Mouse (Mus musculus) thymus, adult 2 months (tissue): ENCODE data around the gene Ctc1. TPM values are rescaled to one million over a fixed set of nuclear protein-coding genes. Genes with fewer than 3 reads are reported as not detected.

Source experiments
- DNase-seq: peaks from one replicate; pipeline ENCODE4 v3.0.0; 2021
- H3K27ac ChIP-seq: fragments of 200-500 bp; 2 replicates; pipeline ENCODE4 v1.5.1; 2012; ENCODE audit warnings: low read length, control low read depth; ENCODE audit not compliant: control insufficient read depth, insufficient read depth
- H3K27me3 ChIP-seq: fragments of 200-500 bp; 2 replicates; pipeline ENCODE4 v1.6.1; 2012; ENCODE audit warnings: mild to moderate bottlenecking, low read length, moderate library complexity, mixed read lengths; ENCODE audit not compliant: control insufficient read depth, insufficient read depth
- H3K36me3 ChIP-seq: fragments of 200-500 bp; 2 replicates; pipeline ENCODE4 v1.6.1; 2012; ENCODE audit warnings: mild to moderate bottlenecking, low read length, moderate library complexity; ENCODE audit not compliant: control insufficient read depth, insufficient read depth
- H3K4me1 ChIP-seq: fragments of 200-500 bp; replicated peaks from 2 replicates; pipeline ENCODE4 v1.6.1; 2012; ENCODE audit warnings: low read length; ENCODE audit not compliant: control insufficient read depth, insufficient read depth
- H3K4me3 ChIP-seq: fragments of 200-500 bp; 2 replicates; pipeline ENCODE4 v1.5.1; 2012; ENCODE audit warnings: mild to moderate bottlenecking, low read length, control low read depth, moderate library complexity; ENCODE audit not compliant: control insufficient read depth, insufficient read depth
- CTCF ChIP-seq: fragments of 200-500 bp; IDR thresholded peaks from 2 replicates; pipeline ENCODE4 v1.5.1; 2012; ENCODE audit warnings: mild to moderate bottlenecking, control low read depth, low read length, moderate library complexity, borderline replicate concordance; ENCODE audit not compliant: control insufficient read depth, poor library complexity, insufficient read depth; ENCODE audit errors: extremely low read depth
- POLR2A ChIP-seq: fragments of 200-500 bp; IDR thresholded peaks from 2 replicates; pipeline ENCODE4 v1.6.1; 2012; ENCODE audit warnings: mild to moderate bottlenecking, low read length, control low read depth, moderate library complexity; ENCODE audit not compliant: control insufficient read depth, poor library complexity, insufficient read depth; ENCODE audit errors: extremely low read depth
- WGBS: fragments of 180-500 bp; shearing (Covaris S2); methylation state at CpG from one replicate; pipeline ENCODE4 v1.1.7; 2018; 5-methylcytosine and 5-hydroxymethylcytosine counted together
- polyA plus RNA-seq: library from polyadenylated mRNA; depleted of rRNA; stranded (reverse); fragments of >200 nt; gene quantifications from 2 replicates; pipeline ENCODE4 v1.2.3, GENCODE M21; 2012

Gene Ctc1
- polyA plus RNA-seq, 1 experiment = 57.8 TPM

DNA sequence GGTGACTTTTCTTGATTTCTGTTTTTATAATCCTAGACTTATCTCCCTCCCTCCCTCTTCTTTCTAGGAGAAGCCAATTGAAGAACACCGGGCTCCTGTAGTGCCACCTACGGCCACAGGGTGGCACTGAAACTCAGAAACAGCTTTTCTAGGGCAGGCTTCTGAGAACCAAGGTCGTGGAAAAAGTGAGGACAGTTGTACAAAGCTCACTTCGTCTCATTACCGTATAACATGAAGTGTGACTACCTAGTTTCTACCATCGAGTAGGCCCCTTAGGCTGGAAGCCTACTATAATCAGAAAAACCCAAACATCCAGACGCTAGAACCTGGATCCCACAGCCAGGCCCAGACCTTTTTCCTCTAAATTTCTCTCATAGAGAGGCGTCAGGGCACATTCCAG is 51.2 kb downstream of the Ctc1 start:
- H3K36me3 ChIP-seq = no peaks in the 10 kb centered on the region
- 15% methylated on average over 8 of the region's 8 CpGs for WGBS
- H3K27me3 ChIP-seq = no peaks in the 10 kb centered on the region
- TF ChIP-seq CTCF (no peak), POLR2A (no peak)
- no peak overlapping the region for H3K27ac ChIP-seq
- H3K4me3 ChIP-seq = no peak overlapping the region
- DNase-seq = peak; percentile 87
- peaks cover 23% of the 10 kb centered on the region for H3K4me1 ChIP-seq

DNA sequence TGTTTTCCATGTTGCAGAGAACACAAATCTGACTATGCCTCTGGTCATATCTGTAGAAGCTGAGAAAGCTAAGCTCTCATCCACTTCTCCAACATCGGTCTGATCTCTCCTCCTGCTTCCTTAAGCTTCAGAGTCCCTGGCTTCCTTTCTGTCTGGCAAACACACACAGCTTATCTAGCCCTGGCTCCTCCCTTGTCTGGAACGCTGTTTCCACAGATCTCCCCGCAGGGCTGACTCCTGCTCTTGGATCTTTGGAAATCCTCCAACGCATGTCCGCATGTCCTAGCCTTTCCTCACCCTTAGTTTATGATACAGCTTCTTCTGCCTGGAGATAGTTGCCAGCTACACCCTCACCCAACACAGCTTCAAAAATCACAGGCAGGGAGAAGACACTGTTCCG is 51.9 kb downstream of the Ctc1 start:
- WGBS = 95% methylated on average over 6 of the region's 6 CpGs
- H3K4me3 ChIP-seq = no peak overlapping the region

GRCm38 (mm10) chr11:69070093-69070492 is 54.4 kb downstream of the Ctc1 start:
- no peak for TF ChIP-seq POLR2A
- no peak for TF ChIP-seq CTCF
- 1% methylated on average over 13 of the region's 13 CpGs for WGBS

More for the DNA sequence above, 51.9 kb downstream of the Ctc1 start:
- DNase-seq = no peak
- Histone ChIP-seq H3K4me1 (peaks cover 28% of the 10 kb centered on the region), H3K27ac (no peak overlapping the region), H3K36me3 (no peaks in the 10 kb centered on the region), H3K27me3 (no peaks in the 10 kb centered on the region)
- no peak for TF ChIP-seq CTCF
- no peak for TF ChIP-seq POLR2A

DNA sequence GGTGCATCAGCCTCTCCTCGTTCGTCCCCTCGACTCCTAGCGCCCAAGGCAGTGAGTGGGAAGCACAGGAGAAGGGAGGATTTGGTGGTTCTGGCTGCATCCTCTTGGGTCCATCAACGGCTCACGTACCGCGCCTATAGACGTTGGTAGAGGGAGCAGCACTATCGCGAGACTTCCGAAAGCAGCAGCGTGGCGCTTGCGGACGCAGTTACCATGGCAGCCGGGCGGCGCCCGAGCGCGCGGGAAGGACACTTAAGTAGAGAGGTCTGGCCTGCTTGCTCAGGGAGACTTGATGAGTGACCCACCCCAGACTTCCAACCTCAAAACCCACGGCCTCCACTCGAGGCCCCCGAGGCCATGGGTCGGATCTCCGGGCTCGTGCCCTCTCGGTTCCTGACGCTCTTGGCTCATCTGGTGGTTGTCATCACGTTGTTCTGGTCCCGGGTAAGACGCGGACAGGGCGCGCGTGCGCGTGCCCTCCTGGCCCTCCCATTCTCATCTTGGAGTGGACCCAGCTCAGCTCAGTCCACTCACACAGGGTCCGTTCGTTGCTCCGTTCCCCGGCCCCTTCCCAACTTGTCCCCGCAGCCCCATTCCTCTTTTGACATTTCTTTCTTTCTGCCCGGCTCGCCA is 55.0 kb downstream of the Ctc1 start, which contains the start of gene Tmem107:
TSS of gene Tmem107 (plus strand) at position 217 of the 633 bp plus-strand sequence.
- no peak for TF ChIP-seq CTCF
- peak; percentile 57; the same call in 1 of the 2 replicates for TF ChIP-seq POLR2A
- H3K4me1 ChIP-seq = peaks cover 23% of the 10 kb centered on the region

More at GRCm38 (mm10) chr11:69070093-69070492, 54.4 kb downstream of the Ctc1 start:
- H3K4me3 ChIP-seq = peak overlapping the region; percentile 64
- H3K4me1 ChIP-seq = peaks cover 23% of the 10 kb centered on the region
- H3K36me3 ChIP-seq = no peaks in the 10 kb centered on the region
- no peak for DNase-seq
- H3K27ac ChIP-seq = peak overlapping the region; percentile 46
- H3K27me3 ChIP-seq = no peaks in the 10 kb centered on the region

DNA sequence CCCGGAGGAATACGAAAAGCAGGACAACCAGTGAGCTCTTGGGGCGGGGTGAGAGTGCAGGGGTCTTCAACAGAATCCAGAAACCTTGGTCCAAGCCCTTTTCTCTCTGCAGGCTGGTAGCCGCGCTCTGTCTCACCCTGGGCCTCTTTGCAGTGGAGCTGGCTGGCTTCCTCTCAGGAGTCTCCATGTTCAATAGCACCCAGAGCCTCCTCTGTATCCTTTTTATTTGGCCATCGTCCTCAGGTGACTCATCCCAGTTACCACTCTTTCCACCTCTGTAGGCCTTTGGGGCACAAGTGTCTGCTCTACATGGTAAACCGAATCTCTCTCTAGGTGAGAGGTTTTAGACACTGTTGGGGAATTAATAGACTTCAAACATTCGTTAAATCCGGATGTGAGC is 55.6 kb downstream of the Ctc1 start:
- 52% methylated on average over 9 of the region's 9 CpGs for WGBS
- TF ChIP-seq POLR2A (no peak), CTCF (no peak)
- Histone ChIP-seq H3K36me3 (no peaks in the 10 kb centered on the region), H3K27ac (no peak overlapping the region), H3K4me1 (peaks cover 20% of the 10 kb centered on the region), H3K27me3 (no peaks in the 10 kb centered on the region), H3K4me3 (peak overlapping the region; percentile 64)
- DNase-seq = no peak

More for the DNA sequence above, 55.0 kb downstream of the Ctc1 start, which contains the start of gene Tmem107:
- no peaks in the 10 kb centered on the region for H3K36me3 ChIP-seq
- no peaks in the 10 kb centered on the region for H3K27me3 ChIP-seq
- H3K27ac ChIP-seq = peak within 1 kb of the TSS; percentile 46
- under 1% methylated on average over 47 of the region's 47 CpGs for WGBS
- H3K4me3 ChIP-seq = peak within 1 kb of the TSS; percentile 64
- DNase-seq = peak; percentile 92

DNA sequence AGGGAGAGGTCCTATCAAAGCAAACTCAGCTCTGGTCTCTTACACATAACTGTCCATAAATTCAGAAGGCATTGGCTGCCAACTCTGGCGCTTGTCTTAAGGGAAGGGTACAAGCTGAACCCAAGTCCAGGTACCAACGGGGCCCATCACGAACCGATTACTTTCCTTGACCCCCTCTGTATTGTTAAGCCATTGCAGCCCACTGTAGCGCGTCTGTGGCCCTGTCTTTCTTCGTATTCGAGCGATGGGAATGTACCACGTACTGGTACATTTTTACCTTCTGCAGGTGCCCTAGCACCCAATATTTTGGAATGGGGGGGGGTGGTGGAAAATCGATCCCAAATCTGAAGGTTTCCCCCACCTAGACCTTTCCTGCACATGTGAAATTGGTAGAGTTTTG is 56.5 kb downstream of the Ctc1 start:
- 94% methylated on average over 11 of the region's 11 CpGs for WGBS
- no peak overlapping the region for H3K27ac ChIP-seq
- H3K4me3 ChIP-seq = no peak overlapping the region
- H3K27me3 ChIP-seq = no peaks in the 10 kb centered on the region
- DNase-seq = no peak
- peaks cover 15% of the 10 kb centered on the region for H3K4me1 ChIP-seq
- TF ChIP-seq POLR2A (no peak), CTCF (no peak)
- no peaks in the 10 kb centered on the region for H3K36me3 ChIP-seq

GRCm38 (mm10) chr11:69072666-69073064 is 57.0 kb downstream of the Ctc1 start:
- no peak for TF ChIP-seq CTCF
- TF ChIP-seq POLR2A = no peak
- Histone ChIP-seq H3K4me3 (peak overlapping the region; percentile 21; the same call in 1 of the 2 replicates), H3K4me1 (peaks cover 15% of the 10 kb centered on the region), H3K27me3 (no peaks in the 10 kb centered on the region), H3K36me3 (no peaks in the 10 kb centered on the region), H3K27ac (peak overlapping the region; percentile 56; the same call in 1 of the 2 replicates)
- 31% methylated on average over 9 of the region's 9 CpGs for WGBS
- DNase-seq = no peak
